Mouse (Mus musculus) MEL (cell line): ENCODE measurements at regions not wholly inside any gene's neighbourhood (a gene's known extent, or its start where the extent isn't known, plus 50 kb on each side); places are given as distances from the start of the nearest gene placed in this dataset.

Experiments used
- DNase-seq: peaks from one replicate; pipeline ENCODE4 v3.0.0; 2011; ENCODE audit warnings: low read depth, low spot score
- H3K27ac ChIP-seq: 2 replicates; pipeline ENCODE4 v1.5.1; 2012; ENCODE audit warnings: low read depth, mild to moderate bottlenecking, control low read depth, low read length, moderate library complexity; ENCODE audit not compliant: control insufficient read depth
- H3K27me3 ChIP-seq, 2 experiments: fragments of 150-350 bp in 1 of 2; sonication (generic) in 1 of 2; 2 replicates each; pipeline ENCODE4 v1.6.1; 2012; ENCODE audit warnings: low read length in 2 of 2, mild to moderate bottlenecking in 2 of 2, improper control_type of control experiment in 1 of 2, moderate library complexity in 1 of 2; ENCODE audit not compliant: insufficient read depth in 2 of 2, control insufficient read depth in 1 of 2
- H3K36me3 ChIP-seq, 2 experiments: 2 replicates each; pipeline ENCODE4 v1.6.1; 2012 to 2014; ENCODE audit warnings: low read length in 2 of 2, improper control_type of control experiment in 1 of 2, inconsistent platforms in 1 of 2, mild to moderate bottlenecking in 1 of 2; ENCODE audit not compliant: insufficient read depth in 2 of 2, control insufficient read depth in 1 of 2
- H3K4me1 ChIP-seq, 2 experiments: fragments of 150-350 bp in 1 of 2; sonication (generic) in 1 of 2; 2 replicates each; pipeline ENCODE4 v1.6.1; 2012; ENCODE audit warnings: low read length in 2 of 2, improper control_type of control experiment in 1 of 2, mild to moderate bottlenecking in 1 of 2; ENCODE audit not compliant: insufficient read depth in 2 of 2, control insufficient read depth in 1 of 2
- H3K4me3 ChIP-seq, 2 experiments: fragments of 150-350 bp in 1 of 2; sonication (generic) in 1 of 2; 2 replicates each; pipeline ENCODE4 v1.5.1; 2012; ENCODE audit warnings: low read depth in 2 of 2, low read length in 2 of 2, mild to moderate bottlenecking in 2 of 2, moderate library complexity in 2 of 2, control low read depth in 1 of 2, improper control_type of control experiment in 1 of 2; ENCODE audit not compliant: control insufficient read depth in 1 of 2, insufficient read depth in 1 of 2
- H3K79me2 ChIP-seq: 2 replicates; pipeline ENCODE4 v1.6.1; 2012; ENCODE audit warnings: mild to moderate bottlenecking, low read length, moderate library complexity; ENCODE audit not compliant: control insufficient read depth, poor library complexity, insufficient read depth
- H3K9ac ChIP-seq: 2 replicates; pipeline ENCODE4 v1.6.1; 2012; ENCODE audit warnings: low read depth, mild to moderate bottlenecking, control low read depth, low read length, moderate library complexity; ENCODE audit not compliant: control insufficient read depth, poor library complexity, severe bottlenecking
- H3K9me3 ChIP-seq: fragments of 150-350 bp; sonication (generic); replicated peaks from 2 replicates; pipeline ENCODE4 v1.6.1; 2012; ENCODE audit warnings: mild to moderate bottlenecking, low read length, improper control_type of control experiment, moderate library complexity; ENCODE audit not compliant: insufficient read depth
- BHLHE40 ChIP-seq: IDR thresholded peaks from 2 replicates; pipeline ENCODE4 v1.6.1; 2012; ENCODE audit warnings: low read depth, mild to moderate bottlenecking, inconsistent platforms, low read length, improper control_type of control experiment, borderline replicate concordance
- CHD1 ChIP-seq: IDR thresholded peaks from 2 replicates; pipeline ENCODE4 v1.6.1; 2012; ENCODE audit warnings: low read depth, mild to moderate bottlenecking, inconsistent platforms, low read length, improper control_type of control experiment
- CTCF ChIP-seq, 3 experiments: IDR thresholded peaks in 2 of 3; conservative IDR thresholded peaks in 1 of 3; 2 replicates each; pipeline ENCODE4 v1.5.1; 2011 to 2012; ENCODE audit warnings: low read length in 3 of 3, low read depth in 2 of 3, mild to moderate bottlenecking in 2 of 3, improper control_type of control experiment in 1 of 3, inconsistent platforms in 1 of 3, mixed read lengths in 1 of 3, moderate library complexity in 1 of 3; ENCODE audit not compliant: control insufficient read depth in 1 of 3, insufficient read depth in 1 of 3, poor library complexity in 1 of 3, severe bottlenecking in 1 of 3
- ELF1 ChIP-seq: IDR thresholded peaks from 2 replicates; pipeline ENCODE4 v1.6.1; 2014; ENCODE audit warnings: low read depth, mild to moderate bottlenecking, inconsistent platforms, low read length, improper control_type of control experiment, moderate library complexity
- ETS1 ChIP-seq: IDR thresholded peaks from 2 replicates; pipeline ENCODE4 v1.6.1; 2012; ENCODE audit warnings: low read depth, mild to moderate bottlenecking, inconsistent platforms, low read length, improper control_type of control experiment, moderate library complexity
- GABPA ChIP-seq: IDR thresholded peaks from 2 replicates; pipeline ENCODE4 v1.6.1; 2012; ENCODE audit warnings: low read depth, mild to moderate bottlenecking, inconsistent platforms, low read length, improper control_type of control experiment, moderate library complexity
- HCFC1 ChIP-seq: IDR thresholded peaks from 2 replicates; pipeline ENCODE4 v1.6.1; 2012; ENCODE audit warnings: low read depth, mild to moderate bottlenecking, inconsistent platforms, low read length, improper control_type of control experiment, moderate library complexity
- JUND ChIP-seq: IDR thresholded peaks from 2 replicates; pipeline ENCODE4 v1.6.1; 2011; ENCODE audit warnings: low read depth, mild to moderate bottlenecking, improper control_type of control experiment, low read length
- KAT2A ChIP-seq: conservative IDR thresholded peaks from 2 replicates; pipeline ENCODE4 v1.6.1; 2012; ENCODE audit warnings: low read depth, low read length, improper control_type of control experiment, inconsistent platforms
- MAFK ChIP-seq: IDR thresholded peaks from 2 replicates; pipeline ENCODE4 v1.6.1; 2011; ENCODE audit warnings: low read depth, mild to moderate bottlenecking, low read length, improper control_type of control experiment, borderline replicate concordance
- MAX ChIP-seq: IDR thresholded peaks from 2 replicates; pipeline ENCODE4 v1.6.1; 2011; ENCODE audit warnings: low read length, improper control_type of control experiment
- MAZ ChIP-seq: IDR thresholded peaks from 2 replicates; pipeline ENCODE4 v1.6.1; 2012; ENCODE audit warnings: low read depth, mild to moderate bottlenecking, inconsistent platforms, low read length, improper control_type of control experiment
- MEF2A ChIP-seq: IDR thresholded peaks from 2 replicates; pipeline ENCODE4 v1.6.1; 2014; ENCODE audit warnings: low read depth, mild to moderate bottlenecking, inconsistent platforms, low read length, improper control_type of control experiment; ENCODE audit not compliant: poor library complexity, insufficient replicate concordance, severe bottlenecking; ENCODE audit errors: extremely low read depth
- MYC ChIP-seq: IDR thresholded peaks from 2 replicates; pipeline ENCODE4 v1.6.1; 2011; ENCODE audit warnings: low read depth, mild to moderate bottlenecking, low read length, improper control_type of control experiment, moderate library complexity
- NELFE ChIP-seq: IDR thresholded peaks from 2 replicates; pipeline ENCODE4 v1.6.1; 2011; ENCODE audit warnings: low read depth, low read length, improper control_type of control experiment
- POLR2AphosphoS2 ChIP-seq: IDR thresholded peaks from 2 replicates; pipeline ENCODE4 v1.6.1; 2011; ENCODE audit warnings: low read length, improper control_type of control experiment
- RAD21 ChIP-seq: IDR thresholded peaks from 2 replicates; pipeline ENCODE4 v1.6.1; 2011; ENCODE audit warnings: mild to moderate bottlenecking, low read depth, low read length, improper control_type of control experiment
- RCOR1 ChIP-seq: IDR thresholded peaks from 2 replicates; pipeline ENCODE4 v1.6.1; 2012; ENCODE audit warnings: low read depth, mild to moderate bottlenecking, inconsistent platforms, low read length, improper control_type of control experiment
- SIN3A ChIP-seq: IDR thresholded peaks from 2 replicates; pipeline ENCODE4 v1.6.1; 2012; ENCODE audit warnings: low read length, improper control_type of control experiment, inconsistent platforms
- SMC3 ChIP-seq: IDR thresholded peaks from 2 replicates; pipeline ENCODE4 v1.6.1; 2011; ENCODE audit warnings: low read depth, low read length, improper control_type of control experiment
- TAL1 ChIP-seq: IDR thresholded peaks from 2 replicates; pipeline ENCODE4 v1.6.1; 2012; ENCODE audit warnings: mild to moderate bottlenecking, inconsistent platforms, low read length, moderate library complexity, mixed read lengths
- TCF12 ChIP-seq: IDR thresholded peaks from 2 replicates; pipeline ENCODE4 v1.6.1; 2014; ENCODE audit warnings: low read depth, mild to moderate bottlenecking, inconsistent platforms, low read length, improper control_type of control experiment, moderate library complexity
- USF1 ChIP-seq: IDR thresholded peaks from 2 replicates; pipeline ENCODE4 v1.6.1; 2014; ENCODE audit warnings: low read depth, mild to moderate bottlenecking, inconsistent platforms, low read length, improper control_type of control experiment, moderate library complexity
- ZC3H11A ChIP-seq: IDR thresholded peaks from 2 replicates; pipeline ENCODE4 v1.6.1; 2012; ENCODE audit warnings: low read depth, mild to moderate bottlenecking, inconsistent platforms, low read length, improper control_type of control experiment
- ZKSCAN1 ChIP-seq: IDR thresholded peaks from 2 replicates; pipeline ENCODE4 v1.6.1; 2012; ENCODE audit warnings: low read depth, mild to moderate bottlenecking, inconsistent platforms, low read length, improper control_type of control experiment, moderate library complexity
- ZNF384 ChIP-seq: IDR thresholded peaks from 2 replicates; pipeline ENCODE4 v1.6.1; 2012; ENCODE audit warnings: low read depth, mild to moderate bottlenecking, inconsistent platforms, low read length, improper control_type of control experiment

GRCm38 (mm10) chr6:31745589-31745988 lies 181.8 kb upstream of the Podxl start:
- no peaks in the 10 kb centered on the region for H3K36me3 ChIP-seq
- no peak overlapping the region for H3K4me3 ChIP-seq
- no peaks in the 10 kb centered on the region for H3K4me1 ChIP-seq
- H3K9me3 ChIP-seq: no peaks in the 10 kb centered on the region
- no peaks in the 10 kb centered on the region for H3K79me2 ChIP-seq
- no peak overlapping the region for H3K27ac ChIP-seq
- H3K27me3 ChIP-seq: peaks cover 5 to 9% of the 10 kb centered on the region in 2 experiments; a peak in 3 of 4 replicates
- TF ChIP-seq GABPA (no peak), USF1 (no peak), ZNF384 (no peak), MAZ (no peak), ZC3H11A (no peak), MYC (no peak), CTCF (IDR thresholded peaks at IDR 0.05 in 2 of 3, conservative IDR thresholded peaks at IDR 0.05 in 1 of 3; ENCODE audit: control insufficient read depth in 1 of 3, insufficient read depth in 1 of 3, low read depth in 2 of 3, low read length in 3 of 3, poor library complexity in 1 of 3, severe bottlenecking in 1 of 3) (no peak), CHD1 (no peak), MAX (no peak), MAFK (no peak), RCOR1 (no peak), BHLHE40 (no peak), RAD21 (no peak), ZKSCAN1 (no peak), POLR2AphosphoS2 (no peak), MEF2A (no peak), SIN3A (no peak), SMC3 (no peak), ELF1 (no peak), KAT2A (no peak)
- H3K9ac ChIP-seq: no peak overlapping the region
- DNase-seq: no peak

- TF ChIP-seq POLR2AphosphoS2 (no peak), JUND (no peak), ETS1 (no peak), TCF12 (no peak), SIN3A (no peak), TAL1 (no peak), NELFE (no peak), HCFC1 (no peak), ZC3H11A (no peak), MAFK (no peak), KAT2A (no peak)
- TF ChIP-seq, all 39 proteins: peak for 0
- no peaks in the 10 kb centered on the region for H3K4me1 ChIP-seq
- no peaks in the 10 kb centered on the region for H3K79me2 ChIP-seq
- no peaks in the 10 kb centered on the region for H3K36me3 ChIP-seq
- H3K27ac ChIP-seq: no peak overlapping the region
- H3K27me3 ChIP-seq: peaks cover 5 to 7% of the 10 kb centered on the region in 2 experiments
- H3K4me3 ChIP-seq: no peak overlapping the region
- no peaks in the 10 kb centered on the region for H3K9me3 ChIP-seq
- H3K9ac ChIP-seq: no peak overlapping the region
- no peak for DNase-seq
Measured at GRCm38 (mm10) chr6:31731391-31731790, 167.6 kb upstream of the Podxl start.
